ENCODE assay signal across 8 mouse cellular contexts in the genomic region with DNA sequence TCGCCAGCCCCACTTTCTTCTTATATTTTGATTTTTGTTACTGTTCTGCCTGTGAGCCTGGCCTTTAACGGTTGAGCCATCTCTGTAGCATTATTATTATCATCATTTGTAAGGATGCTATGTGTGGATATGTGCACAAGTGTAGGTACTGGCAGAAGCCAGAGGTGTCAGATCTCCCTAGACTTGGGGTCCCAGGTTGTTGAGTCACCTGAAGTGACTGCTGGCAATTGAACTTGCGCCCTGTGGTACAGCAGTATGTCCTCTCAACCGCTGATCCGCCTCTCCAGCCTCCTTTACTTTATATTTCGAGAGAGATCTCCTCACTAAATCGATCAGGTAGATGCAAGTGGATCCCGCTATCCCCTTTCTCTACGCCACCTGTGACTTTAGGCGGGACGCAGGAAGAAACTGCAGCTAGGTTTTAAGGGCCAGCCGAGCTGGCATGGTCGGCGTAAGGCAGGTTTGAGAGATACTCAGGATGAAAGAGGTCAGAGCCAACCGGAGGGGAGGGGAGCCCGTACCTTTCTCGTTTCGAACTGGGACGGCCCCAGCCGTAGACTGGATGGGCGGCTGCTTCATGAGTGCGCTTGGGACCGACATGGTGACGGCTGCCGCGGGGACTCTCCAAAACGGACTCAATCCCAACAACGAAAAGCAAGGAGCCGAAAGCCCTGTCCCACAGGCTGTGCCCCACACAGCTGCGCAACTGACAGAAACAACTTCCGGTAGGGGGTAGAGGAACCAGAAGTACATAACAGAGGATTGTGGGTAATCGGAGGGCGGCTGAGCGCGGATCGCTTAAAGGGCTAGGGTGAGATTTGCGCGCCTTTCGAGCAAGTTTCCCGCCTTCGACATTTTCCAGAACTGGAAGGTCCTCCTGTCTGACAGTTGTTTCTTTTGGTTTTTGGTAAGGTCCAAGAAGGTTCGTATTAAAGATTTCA. TPM values are rescaled to one million over a fixed set of nuclear protein-coding genes. Genes with fewer than 3 reads are reported as not detected.
A peak's percentile ranks its signal among the peaks of the same experiment; 100 is the strongest.
DNase-seq lines count a peak whose midpoint lies in the region; ATAC-seq and TF ChIP-seq lines count a peak whose summit lies in the region.
"Not testable (repeated sequence)": the region's sequence is repeated elsewhere in the genome, so short reads cannot be mapped to it uniquely, and the experiment has no call there.

A gene (minus strand): TSS at position 724 of the 941 bp plus-strand sequence.
A gene (plus strand): TSS at position 782 of the 941 bp plus-strand sequence.

- TF ChIP-seq EP300 in ES-Bruce4 (IDR thresholded peaks at IDR 0.05; ENCODE audit: insufficient read depth, low read depth, low read length): 0 out of 2 replicates have a peak, but pooled peaks have one; percentile 46

- H3K36me3 ChIP-seq in ES-Bruce4 (ENCODE audit: control insufficient read depth, insufficient read depth, low read length, poor library complexity, severe bottlenecking); neural tube, embryonic 15.5 days: not testable (repeated sequence)
- H3K36me3 ChIP-seq in forebrain, embryonic 13.5 days (ENCODE audit: poor library complexity, severe bottlenecking): peaks cover 18% of the 10 kb centered on the region

- not testable (repeated sequence) for H3K4me1 ChIP-seq in ES-Bruce4 (ENCODE audit: control insufficient read depth, insufficient read depth, low read length)
- peaks cover 26% of the 10 kb centered on the region for H3K4me1 ChIP-seq in forebrain, embryonic 13.5 days
- peaks cover 19% of the 10 kb centered on the region for H3K4me1 ChIP-seq in neural tube, embryonic 15.5 days

- H3K27ac ChIP-seq in ES-Bruce4 (ENCODE audit: insufficient read depth, low read length); forebrain, embryonic 13.5 days: not testable (repeated sequence)
- H3K27ac ChIP-seq in neural tube, embryonic 15.5 days (replicated peaks): peak within 1 kb of the TSS; percentile 69; the same call in 1 of the 2 replicates

- H3K4me3 ChIP-seq in ES-Bruce4 (ENCODE audit: low read depth, low read length): peak within 1 kb of the TSS; percentile 84
- H3K4me3 ChIP-seq in forebrain, embryonic 13.5 days: peak within 1 kb of the TSS; percentile 63
- peak within 1 kb of the TSS; percentile 66 for H3K4me3 ChIP-seq in neural tube, embryonic 15.5 days (replicated peaks)

- peak; percentile 89 for TF ChIP-seq POLR2A in ES-Bruce4 (IDR thresholded peaks at IDR 0.05; ENCODE audit: insufficient read depth, low read length)

- H3K9me3 ChIP-seq in ES-Bruce4 (replicated peaks; ENCODE audit: control insufficient read depth, insufficient read depth, low read length, poor library complexity, severe bottlenecking); forebrain, embryonic 13.5 days (replicated peaks); neural tube, embryonic 15.5 days (replicated peaks): not testable (repeated sequence)

- H3K27me3 ChIP-seq in ES-Bruce4 (ENCODE audit: control insufficient read depth, insufficient read depth, low read length, poor library complexity, severe bottlenecking); forebrain, embryonic 13.5 days; neural tube, embryonic 15.5 days (replicated peaks): not testable (repeated sequence)

- H3K4me2 ChIP-seq in forebrain, embryonic 13.5 days: peak within 1 kb of the TSS; percentile 80
- peak within 1 kb of the TSS; percentile 76 for H3K4me2 ChIP-seq in neural tube, embryonic 15.5 days

- DNase-seq in heart, postnatal 14 days: peak; percentile 77 to 80
- DNase-seq in layer of hippocampus, adult 11-12 months (ENCODE audit: low spot score): peak; percentile 87
- DNase-seq in lung, adult 18-20 months: peak; percentile 87 to 91
- DNase-seq in testis, postnatal 14 days (ENCODE audit: low spot score): peak; percentile 88

- peak within 1 kb of the TSS; percentile 82 for H3K9ac ChIP-seq in ES-Bruce4 (ENCODE audit: low read depth, poor library complexity, severe bottlenecking)
- H3K9ac ChIP-seq in forebrain, embryonic 13.5 days: peak within 1 kb of the TSS; percentile 77
- peak within 1 kb of the TSS; percentile 74 for H3K9ac ChIP-seq in neural tube, embryonic 15.5 days (replicated peaks)

- peak; percentile 91 for ATAC-seq in cerebellum, adult (ENCODE audit: insufficient number of reproducible peaks, low FRiP score, low TSS enrichment)
- ATAC-seq in forebrain, embryonic 13.5 days: peak; percentile 97
- peak; percentile 95 for ATAC-seq in neural tube, embryonic 15.5 days (ENCODE audit: low FRiP score)

- intact Hi-C loops in heart, postnatal 14 days (cut with DNase I): not testable (repeated sequence)

- WGBS in forebrain, embryonic 13.5 days: 5% methylated on average over 41 of the region's 42 CpGs
- 5% methylated on average over 42 of the region's 42 CpGs for WGBS in neural tube, embryonic 15.5 days

- TF ChIP-seq CTCF in ES-Bruce4 (IDR thresholded peaks at IDR 0.05; ENCODE audit: low read depth, low read length): not testable (repeated sequence)

RNA-seq across cellular contexts. Expression of the first gene that starts in this region (rescaled TPM):
- polyA plus RNA-seq in ES-Bruce4 (2011; ENCODE audit: insufficient read depth, insufficient read length, low read depth, missing spikeins): 22.0 and 22.8 TPM in 2 replicates
- polyA plus RNA-seq in forebrain, embryonic 13.5 days (2015; fragmentation: Nextera tagmentation; extraction: Ambion mirVana): 33.4 and 35.1 TPM in 2 replicates
- total RNA-seq in heart, postnatal 14 days (2021): 10 to 100 TPM; 27.2 to 28.2 TPM
- polyA plus RNA-seq in neural tube, embryonic 15.5 days (2015; fragmentation: Nextera tagmentation; extraction: Ambion mirVana): 27.8 and 28.8 TPM in 2 replicates

RNA-seq across cellular contexts. Expression of the second gene that starts in this region (rescaled TPM):
- polyA plus RNA-seq in ES-Bruce4 (2011; ENCODE audit: insufficient read depth, insufficient read length, low read depth, missing spikeins): 40.6 and 41.2 TPM in 2 replicates
- polyA plus RNA-seq in forebrain, embryonic 13.5 days (2015; fragmentation: Nextera tagmentation; extraction: Ambion mirVana): 11.6 and 13.5 TPM in 2 replicates
- 1 to 10 TPM; 3.2 to 5.5 TPM for total RNA-seq in heart, postnatal 14 days (2021)
- 3.4 and 5.3 TPM in 2 replicates for polyA plus RNA-seq in neural tube, embryonic 15.5 days (2015; fragmentation: Nextera tagmentation; extraction: Ambion mirVana)
